Mouse (Mus musculus): Measurements from ENCODE around the gene Umad1.

Umad1 gene

DNA sequence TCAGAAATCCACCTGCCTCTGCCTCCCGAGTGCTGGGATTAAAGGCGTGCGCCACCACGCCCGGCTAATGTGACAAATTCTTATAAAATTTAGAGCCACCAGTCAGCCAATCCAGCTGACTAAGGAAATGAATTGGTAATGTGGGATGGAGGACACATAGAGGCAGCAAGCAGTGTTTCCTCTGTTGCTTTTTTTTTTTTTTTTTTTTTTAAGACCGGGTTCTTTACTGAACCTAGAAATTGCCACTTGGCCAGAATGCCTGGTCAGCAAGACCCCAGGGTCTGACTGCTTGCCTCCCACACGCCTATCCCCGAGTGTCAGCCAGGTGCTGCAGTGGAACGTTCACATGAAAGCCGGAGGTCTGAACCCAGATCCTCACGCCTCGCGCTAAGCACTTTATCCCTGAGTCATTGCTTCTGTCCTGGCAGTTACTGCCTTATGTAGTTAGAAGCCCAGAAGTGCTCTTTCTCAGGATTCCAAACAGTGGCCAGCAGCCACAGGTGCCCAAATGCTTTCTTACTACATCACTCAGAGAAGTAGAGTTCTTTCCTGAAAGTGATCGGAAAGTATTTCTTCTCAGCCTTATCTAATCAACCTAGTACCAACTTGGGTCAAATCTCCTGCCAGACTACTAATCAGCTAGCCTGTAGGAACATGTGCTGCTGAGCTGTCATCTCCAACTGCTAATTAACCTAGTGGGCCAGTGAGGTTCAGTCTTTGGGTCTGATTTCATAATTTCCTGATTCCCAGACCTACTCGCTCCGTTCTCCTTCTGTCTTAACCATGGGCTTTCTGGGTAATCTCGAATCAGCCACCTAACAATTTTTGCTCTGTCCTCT lies 225.6 kb downstream of the Umad1 start:
- DNase-seq: peak; percentile 59

DNA sequence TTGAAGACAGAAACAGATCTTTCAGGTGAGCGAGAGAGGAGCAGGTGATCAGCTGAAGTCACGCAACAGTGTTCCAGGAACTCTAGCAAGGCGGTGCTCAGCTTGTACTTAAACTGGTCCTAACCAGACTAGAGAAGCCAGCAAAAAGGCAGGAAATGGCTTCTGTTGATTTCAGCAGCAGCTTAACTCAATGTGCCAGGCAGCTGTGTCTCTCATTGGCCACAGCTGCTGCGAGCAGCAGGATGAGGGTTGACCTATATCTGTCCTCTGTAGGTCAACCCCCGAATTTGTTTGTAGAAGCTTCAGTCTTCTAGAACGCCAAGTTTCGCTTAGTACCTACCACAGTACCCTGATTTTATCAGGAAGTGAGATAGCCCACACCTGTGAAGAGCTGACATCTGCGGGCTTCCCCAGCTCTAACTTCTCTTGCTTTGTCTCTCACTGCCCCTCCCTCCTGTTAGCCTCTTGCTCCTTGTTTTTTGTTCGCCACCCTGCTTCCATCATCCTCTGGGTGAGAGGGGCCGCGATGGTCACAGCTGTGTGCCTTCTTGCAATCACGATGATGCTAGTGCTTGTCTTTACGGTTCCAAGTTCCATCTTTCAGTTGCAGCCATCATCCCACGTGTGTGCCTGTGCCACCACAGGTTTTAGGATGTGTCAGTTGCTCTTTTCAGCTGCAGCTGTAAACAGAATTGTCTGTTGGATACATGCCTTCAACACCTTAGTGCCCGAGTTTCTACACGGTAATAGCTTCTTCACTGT lies 226.5 kb downstream of the Umad1 start:
- DNase-seq: peak; percentile 88

DNA sequence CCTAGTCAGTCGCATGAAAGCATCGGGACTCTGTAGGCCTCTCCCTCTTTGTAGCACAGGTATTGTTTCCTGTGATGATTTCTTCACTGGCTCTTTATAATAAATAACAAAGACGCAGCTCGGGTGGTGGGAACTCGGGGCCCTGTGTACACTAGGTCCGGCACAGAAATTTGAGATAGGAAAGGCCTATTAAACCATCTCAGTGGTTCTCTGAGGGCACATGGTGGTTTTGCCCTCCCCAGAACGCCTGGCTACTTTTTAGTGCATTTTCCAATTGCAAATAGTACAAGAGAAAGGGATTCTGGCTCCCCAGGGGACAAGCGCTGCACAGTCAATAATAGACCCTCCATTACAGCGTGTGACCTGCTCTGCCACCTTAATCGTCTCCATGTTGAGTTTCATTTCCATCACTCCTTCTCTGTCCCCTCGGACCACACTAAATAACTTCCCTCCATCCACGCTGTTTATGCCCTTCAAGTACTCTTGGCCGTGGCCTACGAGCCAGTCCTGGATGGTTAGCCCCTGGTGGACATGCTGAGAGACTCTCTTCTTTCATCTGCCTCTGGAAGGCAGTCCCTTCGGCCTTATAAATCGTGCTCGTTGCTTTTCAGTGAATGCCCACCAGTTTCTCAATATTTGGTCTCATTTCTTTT lies 227.4 kb downstream of the Umad1 start:
- no peak for DNase-seq

DNA sequence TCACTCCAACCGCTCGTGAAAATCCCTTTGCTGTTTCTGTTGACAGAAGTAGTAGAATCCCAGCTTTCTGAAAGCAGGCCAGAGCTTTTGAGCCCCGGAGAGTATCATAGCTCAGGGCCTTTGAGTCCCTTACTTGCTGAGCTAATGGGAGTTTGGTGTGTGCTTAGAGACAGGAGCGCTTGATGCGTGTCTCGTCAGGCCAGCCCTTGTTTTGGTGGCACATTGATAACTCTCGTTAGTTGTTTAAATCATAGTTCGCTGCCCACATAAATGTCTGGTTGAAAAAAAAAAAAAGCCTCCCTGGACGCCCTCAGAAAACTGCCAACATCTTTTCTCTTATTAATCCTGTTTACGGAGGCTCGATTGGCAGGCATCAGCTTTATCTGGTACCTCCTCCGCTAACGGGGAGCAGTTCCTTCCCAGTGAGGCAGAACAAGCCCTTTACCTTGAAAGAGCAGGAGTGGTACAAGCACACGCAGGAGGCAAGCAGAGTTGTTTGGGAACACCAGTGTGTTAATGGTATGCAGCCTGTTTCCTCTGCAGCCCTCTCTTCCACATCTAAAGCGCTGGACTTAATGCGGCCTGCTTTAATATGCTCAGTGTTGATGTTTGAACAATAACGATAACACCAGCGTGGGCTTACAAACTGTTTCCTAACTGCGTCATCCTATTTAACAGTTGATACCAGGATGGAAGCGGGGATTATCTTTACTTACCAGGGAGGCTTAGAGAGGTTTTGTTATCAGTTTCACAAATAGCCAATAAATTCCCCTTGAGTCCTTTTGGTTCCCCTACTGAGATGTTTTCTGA lies 228.2 kb downstream of the Umad1 start:
- DNase-seq: no peak

DNA sequence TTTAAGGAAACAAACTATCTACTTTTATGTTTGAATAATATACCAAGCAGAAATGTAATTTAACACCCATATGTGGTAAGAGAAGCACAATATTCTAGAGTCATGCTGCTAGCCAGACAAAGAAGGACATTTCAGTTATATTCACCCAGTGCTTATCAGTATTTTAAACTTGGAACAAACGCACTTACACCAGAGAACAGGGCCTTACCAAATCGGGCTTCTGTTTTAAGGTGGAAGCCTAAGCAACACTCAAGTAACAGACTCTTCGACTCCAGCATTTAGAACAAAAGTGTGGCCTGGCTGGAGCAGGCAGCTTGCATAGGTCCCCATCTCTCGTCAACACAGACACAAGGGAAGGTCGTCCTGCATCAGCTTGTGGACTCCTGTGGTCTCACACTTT lies 229.2 kb downstream of the Umad1 start:
- DNase-seq: peak; percentile 31

DNA sequence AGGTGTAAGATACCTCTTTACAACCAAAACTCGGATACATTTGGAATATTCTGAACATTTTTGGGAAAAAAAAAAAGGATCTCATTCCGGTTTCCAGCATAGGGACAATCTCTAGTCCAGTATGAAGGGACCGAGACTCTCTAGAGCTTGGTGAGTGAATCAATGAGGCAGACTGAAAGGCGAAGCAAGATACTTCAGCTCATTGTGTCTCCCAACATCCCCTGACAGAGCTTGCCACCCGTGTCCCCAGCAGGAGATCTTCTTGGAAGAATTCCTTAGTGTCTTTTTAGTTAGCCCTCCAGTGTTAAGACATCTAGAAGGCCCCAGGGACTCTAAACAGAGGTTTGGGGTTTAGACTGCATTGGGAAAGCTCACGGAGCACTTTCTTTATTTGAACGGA lies 230.2 kb downstream of the Umad1 start:
- no peak for DNase-seq

GRCm38 (mm10) chr6:8489938-8490585 lies 231.0 kb downstream of the Umad1 start:
- DNase-seq: no peak

- DNase-seq: no peak
These were observed 233.2 kb downstream of the Umad1 start for GRCm38 (mm10) chr6:8492248-8492647.

- no peak for DNase-seq
These were observed 236.2 kb downstream of the Umad1 start for GRCm38 (mm10) chr6:8495109-8495826.

DNA sequence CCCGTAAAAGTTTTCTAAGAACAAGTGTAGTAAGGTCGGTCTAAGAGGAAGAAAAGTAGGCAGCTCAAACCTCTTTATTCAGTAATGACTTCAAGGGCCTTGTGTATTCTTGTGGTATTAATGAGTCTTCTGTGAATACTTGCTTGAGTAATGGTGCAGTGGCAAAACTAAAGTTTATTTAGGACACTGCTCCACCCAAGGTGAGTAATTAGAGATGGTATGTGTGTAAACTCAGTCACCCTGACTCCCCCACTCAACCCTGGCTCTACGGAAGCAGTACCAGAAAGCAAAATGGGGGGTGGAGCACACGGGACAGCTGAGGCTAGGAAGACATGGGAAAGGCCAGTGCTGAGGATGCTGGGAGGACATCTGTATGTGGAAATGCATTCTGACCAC lies 236.7 kb downstream of the Umad1 start:
- DNase-seq: no peak

- no peak for DNase-seq
These were observed 238.3 kb downstream of the Umad1 start for GRCm38 (mm10) chr6:8497234-8497867.

- DNase-seq: no peak
These were observed 238.8 kb downstream of the Umad1 start for GRCm38 (mm10) chr6:8497868-8498257.

GRCm38 (mm10) chr6:8498961-8499360 lies 239.9 kb downstream of the Umad1 start:
- no peak for DNase-seq

- no peak for DNase-seq
These were observed 244.9 kb downstream of the Umad1 start for GRCm38 (mm10) chr6:8503953-8504352.

DNA sequence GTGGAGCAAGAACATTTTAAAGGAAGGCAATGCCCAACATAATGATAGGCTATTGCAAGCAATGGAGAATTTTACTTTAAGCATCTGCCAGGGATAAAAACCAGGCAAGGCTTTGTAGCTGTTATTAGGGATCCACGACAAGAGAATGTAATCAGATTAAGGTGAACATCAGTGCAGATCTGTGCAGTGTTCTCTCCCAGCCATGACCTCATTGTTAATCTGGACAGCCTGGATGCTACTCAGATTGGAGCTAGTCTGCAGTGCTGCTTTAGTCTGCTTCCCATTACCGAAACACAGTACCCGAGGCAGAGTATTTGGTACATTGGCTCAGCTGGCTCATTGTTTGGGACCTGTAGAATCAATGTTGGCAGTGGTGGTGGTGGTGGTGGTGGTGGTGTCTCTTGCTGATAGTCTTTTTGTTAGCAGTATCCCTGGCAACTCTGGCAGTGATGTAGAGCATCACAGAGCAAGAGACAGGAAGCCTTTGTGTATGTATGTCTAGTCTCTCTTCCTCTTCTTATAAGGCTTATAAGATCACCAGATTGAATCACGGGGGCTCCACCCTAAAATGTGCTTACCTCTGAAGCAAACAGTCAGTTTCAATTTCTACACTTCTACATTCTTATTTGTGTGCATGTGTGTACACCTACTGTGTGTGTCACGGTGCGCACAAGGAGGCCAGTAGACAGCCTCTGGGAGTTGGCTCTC lies 245.6 kb downstream of the Umad1 start:
- DNase-seq: peak; percentile 56

- DNase-seq: no peak
These were observed 247.5 kb downstream of the Umad1 start for GRCm38 (mm10) chr6:8506631-8507030.

Measured in thymus, postnatal 14 days (tissue).